Mouse (Mus musculus): Measurements from ENCODE around the gene Slc25a29.

DNA sequence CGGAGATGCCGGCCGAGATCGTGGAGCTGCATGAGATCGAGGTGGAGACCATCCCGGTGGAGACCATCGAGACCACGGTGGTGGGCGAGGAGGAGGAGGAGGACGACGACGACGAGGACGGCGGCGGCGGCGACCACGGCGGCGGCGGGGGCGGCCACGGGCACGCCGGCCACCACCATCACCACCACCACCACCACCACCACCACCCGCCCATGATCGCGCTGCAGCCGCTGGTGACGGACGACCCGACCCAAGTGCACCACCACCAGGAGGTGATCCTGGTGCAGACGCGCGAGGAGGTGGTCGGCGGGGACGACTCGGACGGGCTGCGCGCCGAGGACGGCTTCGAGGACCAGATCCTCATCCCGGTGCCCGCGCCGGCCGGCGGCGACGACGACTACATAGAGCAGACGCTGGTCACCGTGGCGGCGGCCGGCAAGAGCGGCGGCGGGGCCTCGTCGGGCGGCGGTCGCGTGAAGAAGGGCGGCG lies 42.2 kb downstream of the Slc25a29 start:
- TF ChIP-seq CTCF (IDR thresholded peaks at IDR 0.05; ENCODE audit: control insufficient read depth, insufficient read depth, insufficient read length) (no peak), MAX (IDR thresholded peaks at IDR 0.05) (no peak), CEBPB (IDR thresholded peaks at IDR 0.05; ENCODE audit: low read depth) (no peak), MYOD1 (IDR thresholded peaks at IDR 0.05; ENCODE audit: control insufficient read depth, insufficient read length, low read depth) (no peak), USF1 (IDR thresholded peaks at IDR 0.05; ENCODE audit: low read depth) (no peak), MYOG (IDR thresholded peaks at IDR 0.05; ENCODE audit: control insufficient read depth, extremely low read depth, insufficient read length) (no peak), FOSL1 (IDR thresholded peaks at IDR 0.05; ENCODE audit: insufficient read depth, low read length, poor library complexity, severe bottlenecking) (no peak)
